Mouse (Mus musculus): Measurements from ENCODE around the gene Kremen1.

Gene Kremen1

GRCm38 (mm10) chr11:5172861-5173260 lies 88.5 kb downstream of the Kremen1 start:
- ChIA-PET POLR2A (interaction anchor here in 3 of 4 experiments (0.6 to 1.7 kb wide), 7 partner anchors 9 to 1282 kb away, joined by 3 to 6 read pairs (median 3); partner anchors contain the start of gene Ewsr1 (in 1 of the 3)), CTCF (interaction anchor here (0.6 to 3.1 kb wide), 15 partner anchors 9 to 329 kb away, joined by 3 to 24 read pairs (median 5); partner anchors contain the start of gene Emid1 (in 1 of the 4))

GRCm38 (mm10) chr11:5167311-5167710 lies 94.0 kb downstream of the Kremen1 start:
- ChIA-PET POLR2A (interaction anchor here in 3 of 4 experiments (0.9 to 2.5 kb wide), 7 partner anchors 9 to 69 kb away, joined by 3 to 12 read pairs (median 4); partner anchors contain the start of genes Ewsr1 (in 2 of the 3) and Rhbdd3 (in 2 of the 3)), CTCF (interaction anchor here (0.6 to 2.9 kb wide), 9 partner anchors 12 to 345 kb away, joined by 3 to 19 read pairs (median 7); no protein-coding TSS in a partner anchor)

- POLR2A ChIA-PET = interaction anchor here in 3 of 4 experiments (0.7 to 2.5 kb wide), 6 partner anchors 10 to 1381 kb away, joined by 3 to 8 read pairs (median 3); partner anchors contain the start of genes Ccm2 (in 1 of the 3) and Emid1 (in 1 of the 3)
These were observed 95.9 kb downstream of the Kremen1 start for GRCm38 (mm10) chr11:5165471-5165916.

GRCm38 (mm10) chr11:5164310-5164709 lies 97.0 kb downstream of the Kremen1 start:
- POLR2A ChIA-PET = interaction anchor here in 3 of 4 experiments (0.6 to 1.2 kb wide), 7 partner anchors 8 to 332 kb away, joined by 3 to 4 read pairs (median 3); partner anchors contain the start of gene Gas2l1 (in 1 of the 3)
- CTCF ChIA-PET = interaction anchor here in 2 of 4 experiments (1.0 to 2.3 kb wide), 6 partner anchors 9 to 93 kb away, joined by 3 to 12 read pairs (median 4); no protein-coding TSS in a partner anchor

More at GRCm38 (mm10) chr11:5165471-5165916, 95.9 kb downstream of the Kremen1 start:
- CTCF ChIA-PET = interaction anchor here in 3 of 4 experiments (0.6 to 2.9 kb wide), 4 partner anchors 16 to 92 kb away, joined by 4 to 19 read pairs (median 4); no protein-coding TSS in a partner anchor

- ChIA-PET CTCF (interaction anchor here in 3 of 4 experiments (0.5 to 2.3 kb wide), 6 partner anchors 10 to 49 kb away, joined by 3 to 12 read pairs (median 4); partner anchors contain the start of gene Emid1 (in 1 of the 3)), POLR2A (interaction anchor here in 2 of 4 experiments (0.6 to 1.8 kb wide), 7 partner anchors 9 to 474 kb away, joined by 3 to 6 read pairs (median 3); partner anchors contain the start of gene Gas2l1 (in 1 of the 2))
These were observed 97.9 kb downstream of the Kremen1 start for GRCm38 (mm10) chr11:5163421-5163820.

GRCm38 (mm10) chr11:5160722-5161485 lies 100.5 kb downstream of the Kremen1 start:
- ChIA-PET CTCF (interaction anchor here (0.5 to 2.0 kb wide), 78 partner anchors 9 to 1253 kb away, joined by 3 to 38 read pairs (median 4); partner anchors contain the start of genes Emid1 (in 3 of the 4), Ap1b1 (in 1 of the 4), Ewsr1 (in 1 of the 4) and Gas2l1 (in 1 of the 4)), POLR2A (interaction anchor here in 3 of 4 experiments (0.6 to 1.8 kb wide), 17 partner anchors 9 to 361 kb away, joined by 3 to 13 read pairs (median 3); partner anchors contain the start of genes Emid1 (in 2 of the 3), Ewsr1 (in 2 of the 3) and Rhbdd3 (in 2 of the 3))

- ChIA-PET POLR2A (interaction anchor here in 3 of 4 experiments (0.6 to 1.5 kb wide), 7 partner anchors 9 to 564 kb away, joined by 3 to 5 read pairs (median 4); partner anchors contain the start of genes Ewsr1 (in 1 of the 3), Mtmr3 (in 1 of the 3) and Rhbdd3 (in 1 of the 3)), CTCF (interaction anchor here in 3 of 4 experiments (0.5 to 2.2 kb wide), 10 partner anchors 21 to 210 kb away, joined by 3 to 15 read pairs (median 3); partner anchors contain the start of gene Nefh (in 1 of the 3))
These were observed 103.3 kb downstream of the Kremen1 start for GRCm38 (mm10) chr11:5158056-5158455.

- ChIA-PET POLR2A (interaction anchor here in 2 of 4 experiments (0.6 to 1.3 kb wide), 10 partner anchors 9 to 106 kb away, joined by 3 to 5 read pairs (median 3); partner anchors contain the start of gene Kremen1 (in 1 of the 2)), CTCF (interaction anchor here in 3 of 4 experiments (0.6 to 1.8 kb wide), 6 partner anchors 12 to 40 kb away, joined by 3 to 6 read pairs (median 4); no protein-coding TSS in a partner anchor)
These were observed 106.2 kb downstream of the Kremen1 start for GRCm38 (mm10) chr11:5154961-5155805.

- ChIA-PET CTCF (interaction anchor here (0.5 to 2.7 kb wide), 15 partner anchors 9 to 363 kb away, joined by 3 to 20 read pairs (median 3); no protein-coding TSS in a partner anchor), POLR2A (interaction anchor here in 3 of 4 experiments (0.5 to 2.3 kb wide), 25 partner anchors 8 to 352 kb away, joined by 3 to 18 read pairs (median 5); partner anchors contain the start of genes Ewsr1 (in 3 of the 3) and Rhbdd3 (in 3 of the 3))
These were observed 109.5 kb downstream of the Kremen1 start, which contains the start of gene Emid1 for GRCm38 (mm10) chr11:5151680-5152337. Gene Emid1 (minus strand): TSS chr11:5152257.

GRCm38 (mm10) chr11:5151247-5151630 lies 110.1 kb downstream of the Kremen1 start:
- ChIA-PET CTCF (interaction anchor here (0.6 to 2.7 kb wide), 12 partner anchors 9 to 753 kb away, joined by 3 to 20 read pairs (median 4); no protein-coding TSS in a partner anchor), POLR2A (interaction anchor here in 3 of 4 experiments (0.6 to 2.3 kb wide), 25 partner anchors 9 to 351 kb away, joined by 3 to 18 read pairs (median 5); partner anchors contain the start of genes Ewsr1 (in 3 of the 3) and Rhbdd3 (in 3 of the 3))

GRCm38 (mm10) chr11:5150416-5151246 lies 110.7 kb downstream of the Kremen1 start:
- ChIA-PET CTCF (interaction anchor here (0.6 to 2.7 kb wide), 11 partner anchors 10 to 753 kb away, joined by 3 to 20 read pairs (median 4); no protein-coding TSS in a partner anchor), POLR2A (interaction anchor here in 3 of 4 experiments (0.6 to 2.3 kb wide), 20 partner anchors 8 to 430 kb away, joined by 3 to 18 read pairs (median 6); partner anchors contain the start of genes Ewsr1 (in 3 of the 3) and Rhbdd3 (in 3 of the 3))

- POLR2A ChIA-PET = interaction anchor here in 2 of 4 experiments (1.2 to 2.1 kb wide), 3 partner anchors 10 to 50 kb away, joined by 3 to 8 read pairs (median 5); partner anchors contain the start of genes Ewsr1 (in 1 of the 2) and Rhbdd3 (in 1 of the 2)
- CTCF ChIA-PET = interaction anchor here in 2 of 4 experiments (1.3 to 2.7 kb wide), 3 partner anchors 11 to 35 kb away, joined by 4 to 20 read pairs (median 9); no protein-coding TSS in a partner anchor
These were observed 111.4 kb downstream of the Kremen1 start for GRCm38 (mm10) chr11:5149955-5150354.

DNA sequence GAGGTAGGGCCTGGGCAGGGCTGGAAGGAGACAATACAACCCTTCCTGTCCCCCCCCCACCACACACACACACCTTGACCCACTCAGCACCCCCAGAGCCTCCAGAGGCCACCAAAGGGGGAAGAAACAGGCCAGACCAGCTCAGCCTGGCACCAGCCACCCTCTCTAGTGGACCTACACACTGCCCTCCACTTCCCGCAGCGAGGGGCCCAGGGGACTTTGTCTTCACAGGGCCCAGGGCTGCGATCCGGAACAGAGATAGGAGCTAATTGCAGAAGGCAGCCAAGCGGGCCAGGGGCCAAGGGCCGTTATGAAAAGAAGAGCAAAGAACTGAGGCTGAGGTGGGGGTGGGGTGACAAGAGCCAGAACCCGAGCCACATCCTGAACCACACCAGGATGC lies 112.1 kb downstream of the Kremen1 start:
- CTCF ChIA-PET = interaction anchor here in 2 of 4 experiments (0.9 to 1.6 kb wide), 2 partner anchors 11 to 12 kb away, joined by 3 to 9 read pairs; no protein-coding TSS in a partner anchor
- POLR2A ChIA-PET = interaction anchor here in 2 of 4 experiments (0.6 to 2.1 kb wide), 8 partner anchors 9 to 708 kb away, joined by 3 to 8 read pairs (median 4); partner anchors contain the start of genes Ewsr1 (in 1 of the 2) and Rhbdd3 (in 1 of the 2)

GRCm38 (mm10) chr11:5145600-5145999 lies 115.8 kb downstream of the Kremen1 start:
- CTCF ChIA-PET = interaction anchor here in 1 of 4 experiments (2.0 to 3.3 kb wide), 3 partner anchors 15 to 36 kb away, joined by 5 to 12 read pairs (median 12); no protein-coding TSS in a partner anchor
- POLR2A ChIA-PET = interaction anchor here in 2 of 4 experiments (0.6 to 2.7 kb wide), 8 partner anchors 10 to 155 kb away, joined by 3 to 12 read pairs (median 4); partner anchors contain the start of genes Ewsr1 (in 1 of the 2) and Rhbdd3 (in 1 of the 2)
